Mouse (Mus musculus) lung, embryonic 14.5 days (tissue): ENCODE measurements around the gene Acer3. TPM values are rescaled to one million over a fixed set of nuclear protein-coding genes. Genes with fewer than 3 reads are reported as not detected.

ENCODE experiments used
- ATAC-seq: fragments of 200-750 bp; cut with Nextera tagmentation; 2 replicates; pipeline ENCODE4 v1.8.0; 2017; ENCODE audit warnings: mild to moderate bottlenecking, moderate TSS enrichment, moderate library complexity; ENCODE audit not compliant: insufficient read depth
- DNase-seq: peaks from one replicate; pipeline ENCODE4 v3.0.0-alpha.2; 2015
- H3K27ac ChIP-seq: fragments of 300-500 bp; sonication (generic); 2 replicates; pipeline ENCODE4 v1.5.1; 2014; ENCODE audit warnings: low read depth, mild to moderate bottlenecking, moderate library complexity
- H3K27me3 ChIP-seq: fragments of 300-500 bp; sonication (generic); 2 replicates; pipeline ENCODE4 v1.6.1; 2014; ENCODE audit warnings: low read length, control low read depth; ENCODE audit not compliant: insufficient read depth
- H3K36me3 ChIP-seq: fragments of 300-500 bp; sonication (generic); 2 replicates; pipeline ENCODE4 v1.6.1; 2014; ENCODE audit warnings: control low read depth; ENCODE audit not compliant: insufficient read depth
- H3K4me1 ChIP-seq: fragments of 300-500 bp; sonication (generic); 2 replicates; pipeline ENCODE4 v1.6.1; 2014; ENCODE audit warnings: antibody characterized with exemption, control low read depth; ENCODE audit not compliant: insufficient read depth
- H3K4me2 ChIP-seq: fragments of 300-500 bp; sonication (generic); 2 replicates; pipeline ENCODE4 v1.6.1; 2014; ENCODE audit warnings: mild to moderate bottlenecking
- H3K4me3 ChIP-seq: fragments of 300-500 bp; sonication (generic); 2 replicates; pipeline ENCODE4 v1.5.1; 2014; ENCODE audit warnings: low read depth, low read length
- H3K9ac ChIP-seq: fragments of 300-500 bp; sonication (generic); 2 replicates; pipeline ENCODE4 v1.6.1; 2014
- H3K9me3 ChIP-seq: fragments of 300-500 bp; sonication (generic); 2 replicates; pipeline ENCODE4 v1.6.1; 2016; ENCODE audit warnings: low read depth, low read length, control low read depth
- CTCF ChIP-seq: IDR thresholded peaks from 2 replicates; pipeline ENCODE4 v1.5.1; 2016; ENCODE audit warnings: antibody characterized with exemption, low read depth
- WGBS: fragments of 180-500 bp; shearing (Covaris S2); extraction: QIAGEN DNeasy Blood & Tissue Kit; methylation state at CpG from one replicate; pipeline ENCODE4 v1.1.7; 2014; 5-methylcytosine and 5-hydroxymethylcytosine counted together
- polyA plus RNA-seq: library from polyadenylated mRNA; unstranded; fragments of >200 nt; fragmentation: Nextera tagmentation; extraction: Ambion mirVana; gene quantifications from 2 replicates; pipeline ENCODE4 v1.2.1, GENCODE M21; 2014

Acer3 gene
- polyA plus RNA-seq, 1 experiment from 2014 or later = 27.9 TPM

GRCm38 (mm10) chr7:98201493-98202028, 119.4 kb downstream of the Acer3 start:
- ATAC-seq (no peak), DNase-seq (no peak)
- no peaks in the 10 kb centered on the region for H3K27me3 ChIP-seq
- H3K27ac ChIP-seq = no peak overlapping the region
- no peak overlapping the region for H3K4me2 ChIP-seq
- no peak for TF ChIP-seq CTCF
- H3K4me1 ChIP-seq = no peaks in the 10 kb centered on the region
- no peaks in the 10 kb centered on the region for H3K9me3 ChIP-seq
- H3K9ac ChIP-seq = no peak overlapping the region
- no peak overlapping the region for H3K4me3 ChIP-seq
- no peaks in the 10 kb centered on the region for H3K36me3 ChIP-seq
- 59% methylated on average over 5 of the region's 5 CpGs for WGBS

- no peak for ATAC-seq
- DNase-seq = no peak
- no peak overlapping the region for H3K9ac ChIP-seq
- no peak overlapping the region for H3K27ac ChIP-seq
- H3K4me2 ChIP-seq = no peak overlapping the region
- TF ChIP-seq CTCF = no peak
- H3K4me3 ChIP-seq = no peak overlapping the region
- H3K36me3 ChIP-seq = no peaks in the 10 kb centered on the region
- WGBS = 89% methylated on average over 3 of the region's 3 CpGs
- peaks cover 9% of the 10 kb centered on the region for H3K27me3 ChIP-seq
- no peaks in the 10 kb centered on the region for H3K4me1 ChIP-seq
- no peaks in the 10 kb centered on the region for H3K9me3 ChIP-seq
These were observed 120.6 kb downstream of the Acer3 start for GRCm38 (mm10) chr7:98200396-98200795.

- WGBS = 78% methylated on average over 4 of the region's 4 CpGs
- H3K4me3 ChIP-seq = no peak within 1 kb of the TSS
- no peaks in the 10 kb centered on the region for H3K9me3 ChIP-seq
- ATAC-seq (no peak), DNase-seq (no peak)
- H3K36me3 ChIP-seq = no peaks in the 10 kb centered on the region
- no peak within 1 kb of the TSS for H3K27ac ChIP-seq
- no peak within 1 kb of the TSS for H3K9ac ChIP-seq
- no peak for TF ChIP-seq CTCF
- H3K4me1 ChIP-seq = 0 out of 2 replicates have a peak, but pooled peaks cover 1% of the 10 kb centered on the region
- peaks cover 20% of the 10 kb centered on the region for H3K27me3 ChIP-seq
- no peak within 1 kb of the TSS for H3K4me2 ChIP-seq
These were observed 121.6 kb downstream of the Acer3 start, which contains the start of gene B3gnt6 for GRCm38 (mm10) chr7:98199381-98199780. Gene B3gnt6 (minus strand): TSS chr7:98199481.

GRCm38 (mm10) chr7:98195151-98195801, 125.7 kb downstream of the Acer3 start:
- WGBS = 33% methylated on average over 10 of the region's 10 CpGs
- peaks cover 43% of the 10 kb centered on the region for H3K27me3 ChIP-seq
- H3K9ac ChIP-seq = no peak overlapping the region
- H3K4me1 ChIP-seq = 0 out of 2 replicates have a peak, but pooled peaks cover 7% of the 10 kb centered on the region
- H3K36me3 ChIP-seq = no peaks in the 10 kb centered on the region
- DNase-seq (peak; percentile 73), ATAC-seq (no peak)
- H3K4me3 ChIP-seq = no peak overlapping the region
- no peak overlapping the region for H3K4me2 ChIP-seq
- no peak for TF ChIP-seq CTCF
- no peaks in the 10 kb centered on the region for H3K9me3 ChIP-seq
- no peak overlapping the region for H3K27ac ChIP-seq

DNA sequence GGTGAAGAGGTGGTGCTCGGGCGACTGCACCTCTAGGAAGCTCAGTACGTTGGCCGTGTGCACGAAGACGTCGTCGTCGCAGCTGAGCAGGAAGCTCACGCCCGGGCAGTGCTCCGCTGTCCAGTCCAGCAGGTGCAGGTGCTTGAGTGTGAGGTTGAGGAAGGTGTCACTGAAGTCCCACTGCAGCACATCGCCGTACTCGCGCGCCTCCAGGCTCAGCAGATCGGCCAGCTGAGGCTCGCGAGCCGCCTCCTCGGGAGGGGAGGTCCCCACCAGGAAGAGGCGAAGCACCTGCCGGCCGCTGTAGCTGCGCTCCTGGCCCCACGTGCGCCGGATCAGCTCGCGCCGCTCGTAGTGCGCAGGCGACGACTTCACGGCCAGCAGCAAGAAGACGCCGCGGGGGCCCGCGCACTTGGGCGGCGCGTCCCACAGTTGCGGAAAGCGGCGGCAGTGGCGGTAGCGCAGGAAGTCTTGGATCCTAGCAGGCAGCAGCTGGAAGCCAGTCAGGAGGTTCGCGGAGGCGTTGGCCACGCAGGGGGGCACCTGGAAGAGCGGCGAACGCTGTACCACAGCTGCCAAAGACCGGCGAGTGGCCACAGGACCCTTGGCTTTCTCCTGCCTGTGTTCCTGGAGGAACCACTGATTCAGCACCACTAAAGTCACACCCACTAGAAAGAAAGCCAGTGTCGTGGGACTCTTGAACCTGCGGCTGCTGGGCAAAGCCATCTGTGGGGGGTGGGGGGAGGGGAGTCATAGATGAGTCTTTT, 126.8 kb downstream of the Acer3 start:
- DNase-seq (peak; percentile 50), ATAC-seq (peak; percentile 62)
- Histone ChIP-seq H3K36me3 (no peaks in the 10 kb centered on the region), H3K9ac (no peak overlapping the region), H3K27me3 (peaks cover 43% of the 10 kb centered on the region), H3K9me3 (no peaks in the 10 kb centered on the region), H3K27ac (no peak overlapping the region), H3K4me1 (0 out of 2 replicates have a peak, but pooled peaks cover 7% of the 10 kb centered on the region), H3K4me3 (peak overlapping the region; percentile 34), H3K4me2 (peak overlapping the region; percentile 64)
- WGBS = 1% methylated on average over 61 of the region's 61 CpGs
- no peak for TF ChIP-seq CTCF

DNA sequence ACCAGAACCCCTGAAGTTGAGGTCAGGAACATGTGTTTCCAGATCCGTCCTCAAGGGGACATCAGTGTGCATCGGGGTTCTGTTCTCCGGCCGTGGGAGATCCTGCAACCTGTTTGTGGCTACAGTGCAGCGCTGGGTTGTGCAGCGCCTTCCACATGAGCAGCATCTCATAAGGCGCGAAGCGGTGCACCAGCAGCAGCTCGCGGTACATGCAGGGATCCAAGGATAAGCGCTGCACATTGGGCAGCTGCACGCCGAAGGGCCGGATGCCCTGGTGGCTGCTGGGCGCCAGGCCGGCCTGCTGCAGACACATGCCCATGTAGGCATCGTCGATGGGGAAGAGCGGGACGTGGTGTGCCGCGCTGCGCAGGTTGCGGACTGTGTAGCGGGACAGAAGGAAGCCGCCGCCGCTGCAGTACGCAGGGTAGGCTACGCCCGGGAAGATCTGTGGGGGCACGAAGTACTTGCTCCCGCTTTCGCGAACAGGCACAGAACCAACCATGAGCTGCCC, 127.4 kb downstream of the Acer3 start:
- Histone ChIP-seq H3K9ac (no peak overlapping the region), H3K4me3 (peak overlapping the region; percentile 34), H3K9me3 (no peaks in the 10 kb centered on the region), H3K4me2 (peak overlapping the region; percentile 64), H3K36me3 (no peaks in the 10 kb centered on the region), H3K27me3 (peaks cover 43% of the 10 kb centered on the region), H3K27ac (no peak overlapping the region), H3K4me1 (0 out of 2 replicates have a peak, but pooled peaks cover 7% of the 10 kb centered on the region)
- 5% methylated on average over 36 of the region's 36 CpGs for WGBS
- ATAC-seq (peak; percentile 29; the same call in 1 of the 2 replicates), DNase-seq (peak; percentile 38)
- peak; percentile 46 for TF ChIP-seq CTCF
